Mouse (Mus musculus): ENCODE measurements around the gene Map2k6.

DNA sequence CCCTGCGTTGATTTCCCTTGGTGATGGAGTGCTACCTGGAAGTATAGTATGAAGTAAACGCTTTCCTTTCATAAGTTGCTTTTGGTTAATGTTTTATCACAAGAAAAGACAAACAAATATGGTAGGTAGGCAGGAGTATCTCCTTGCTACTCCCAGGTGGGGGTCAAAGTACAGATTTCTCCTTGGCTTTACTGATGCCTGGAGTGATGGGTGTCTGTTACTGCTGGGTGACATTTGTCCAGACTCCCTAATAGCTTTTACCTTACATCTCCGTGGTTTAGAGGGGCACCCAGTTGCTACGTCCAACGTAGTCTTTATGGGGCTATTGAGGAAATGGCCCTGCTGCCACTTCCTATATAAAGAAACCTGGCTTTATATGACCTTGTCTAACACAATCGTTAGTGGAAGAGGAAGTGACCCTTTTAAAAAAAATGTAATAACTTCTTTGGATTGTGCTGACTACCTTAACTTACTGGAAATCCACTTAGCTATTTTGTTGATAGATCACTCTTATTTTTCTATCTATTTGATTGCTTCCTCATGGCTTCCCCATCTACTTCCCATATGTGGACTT lies 27.7 kb downstream of the Map2k6 start:
- no peak for TF ChIP-seq CTCF (IDR thresholded peaks at IDR 0.05; ENCODE audit: borderline replicate concordance, control insufficient read depth, extremely low read depth, insufficient read depth, low read length, poor library complexity)
- no peak for TF ChIP-seq POLR2A (IDR thresholded peaks at IDR 0.05; ENCODE audit: control insufficient read depth, extremely low read depth, insufficient read depth, low read length, poor library complexity)
